Mouse (Mus musculus): ENCODE measurements around the gene Bmp8b. TPM values are rescaled to one million over a fixed set of nuclear protein-coding genes. Genes with fewer than 3 reads are reported as not detected.
"Not testable (repeated sequence)": the region's sequence is repeated elsewhere in the genome, so short reads cannot be mapped to it uniquely, and the experiment has no call there.

Bmp8b gene
- polyA plus RNA-seq, 1 experiment from 2014 or later: 0.09 TPM

- peaks cover 16% of the 10 kb centered on the region for H3K4me1 ChIP-seq
- 96% methylated on average over 4 of the region's 4 CpGs for WGBS
- DNase-seq (ENCODE audit: low spot score): no peak
- H3K9me3 ChIP-seq (replicated peaks): no peaks in the 10 kb centered on the region
- H3K27ac ChIP-seq (replicated peaks): no peak overlapping the region
- no peaks in the 10 kb centered on the region for H3K36me3 ChIP-seq
- no peak overlapping the region for H3K4me3 ChIP-seq
- H3K27me3 ChIP-seq (ENCODE audit: low read depth, poor library complexity, severe bottlenecking): no peaks in the 10 kb centered on the region
These were observed 18.6 kb upstream of the Bmp8b start for GRCm38 (mm10) chr4:123086381-123086780.

DNA sequence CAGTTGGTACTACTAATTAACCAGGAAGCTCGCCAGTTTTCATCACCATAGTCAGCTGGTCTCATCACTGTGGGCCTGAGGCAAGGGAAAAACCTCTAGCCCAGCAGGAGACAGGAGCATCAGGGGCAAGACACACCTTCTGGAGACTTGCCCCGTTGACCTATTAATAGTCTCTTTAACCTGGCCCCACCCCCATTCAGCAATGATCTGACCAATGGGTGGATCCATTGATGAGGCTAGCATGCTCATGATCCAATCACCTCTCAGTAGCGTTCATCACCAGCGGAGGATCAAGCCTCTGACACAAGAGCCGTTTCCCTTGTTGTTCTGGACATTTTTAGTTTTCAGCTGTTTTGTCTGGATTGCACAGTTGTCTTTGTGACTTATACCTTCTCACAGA, 12.3 kb upstream of the Bmp8b start:
- Histone ChIP-seq H3K27me3 (ENCODE audit: low read depth, poor library complexity, severe bottlenecking) (no peaks in the 10 kb centered on the region), H3K9me3 (replicated peaks) (0 out of 2 replicates have a peak, but pooled peaks cover 2% of the 10 kb centered on the region), H3K4me3 (no peak overlapping the region), H3K36me3 (no peaks in the 10 kb centered on the region), H3K27ac (replicated peaks) (no peak overlapping the region), H3K4me1 (peaks cover 3% of the 10 kb centered on the region; the same call in 1 of the 2 replicates)
- 72% methylated on average over 5 of the region's 5 CpGs for WGBS
- no peak for DNase-seq (ENCODE audit: low spot score)

- no peaks in the 10 kb centered on the region for H3K27me3 ChIP-seq (ENCODE audit: low read depth, poor library complexity, severe bottlenecking)
- H3K4me1 ChIP-seq: peaks cover 3% of the 10 kb centered on the region; the same call in 1 of the 2 replicates
- DNase-seq (ENCODE audit: low spot score): no peak
- no peak overlapping the region for H3K27ac ChIP-seq (replicated peaks)
- H3K36me3 ChIP-seq: no peaks in the 10 kb centered on the region
- WGBS: 67% methylated on average over 17 of the region's 17 CpGs
- 0 out of 2 replicates have a peak, but pooled peaks cover 2% of the 10 kb centered on the region for H3K9me3 ChIP-seq (replicated peaks)
- no peak overlapping the region for H3K4me3 ChIP-seq
These were observed 11.7 kb upstream of the Bmp8b start for GRCm38 (mm10) chr4:123093064-123093776.

- no peaks in the 10 kb centered on the region for H3K36me3 ChIP-seq
- H3K27ac ChIP-seq (replicated peaks): no peak overlapping the region
- H3K9me3 ChIP-seq (replicated peaks): 0 out of 2 replicates have a peak, but pooled peaks cover 2% of the 10 kb centered on the region
- DNase-seq (ENCODE audit: low spot score): no peak
- no peaks in the 10 kb centered on the region for H3K27me3 ChIP-seq (ENCODE audit: low read depth, poor library complexity, severe bottlenecking)
- WGBS: 77% methylated on average over 9 of the region's 9 CpGs
- no peak overlapping the region for H3K4me3 ChIP-seq
- peaks cover under 1% of the 10 kb centered on the region; the same call in 1 of the 2 replicates for H3K4me1 ChIP-seq
These were observed 11.1 kb upstream of the Bmp8b start for GRCm38 (mm10) chr4:123093869-123094268.

DNA sequence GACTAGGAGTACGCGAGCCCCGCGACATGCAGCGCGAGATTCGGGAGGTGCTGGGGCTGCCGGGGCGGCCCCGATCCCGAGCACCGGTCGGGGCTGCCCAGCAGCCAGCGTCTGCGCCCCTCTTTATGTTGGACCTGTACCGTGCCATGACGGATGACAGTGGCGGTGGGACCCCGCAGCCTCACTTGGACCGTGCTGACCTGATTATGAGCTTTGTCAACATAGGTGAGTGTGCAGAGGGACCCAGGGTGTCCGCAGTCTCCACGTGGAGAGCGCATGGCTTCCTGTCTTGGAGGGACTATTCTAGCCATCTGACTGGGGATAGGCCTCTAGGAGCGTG, 456 bp downstream of the Bmp8b start:
- DNase-seq (ENCODE audit: low spot score): no peak
- H3K9me3 ChIP-seq (replicated peaks): 0 out of 2 replicates have a peak, but pooled peaks cover 3% of the 10 kb centered on the region
- peaks cover 62% of the 10 kb centered on the region for H3K27me3 ChIP-seq (ENCODE audit: low read depth, poor library complexity, severe bottlenecking)

DNA sequence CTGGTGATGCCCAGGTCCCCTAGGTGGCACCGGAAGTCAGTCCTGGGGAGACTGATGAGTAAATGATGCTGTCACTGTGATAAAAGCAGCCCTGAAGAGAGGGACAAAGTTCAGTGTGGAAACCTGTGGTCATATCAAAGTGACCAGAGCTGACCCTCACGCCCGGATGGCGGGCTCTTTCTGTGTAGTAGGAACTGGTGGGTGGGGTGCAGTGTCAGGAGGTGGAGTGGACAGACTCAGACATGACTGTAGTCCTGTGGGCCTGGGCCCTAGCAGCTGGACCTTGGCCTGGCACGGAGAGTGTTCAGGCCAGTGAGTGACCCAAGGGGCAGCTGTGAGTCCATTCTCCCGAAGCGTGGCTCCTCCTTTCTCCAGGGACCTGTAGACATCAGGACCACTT, 964 bp downstream of the Bmp8b start:
- not testable (repeated sequence) for DNase-seq (ENCODE audit: low spot score); H3K36me3 ChIP-seq; H3K9me3 ChIP-seq (replicated peaks); H3K27ac ChIP-seq (replicated peaks); H3K4me3 ChIP-seq
- H3K27me3 ChIP-seq (ENCODE audit: low read depth, poor library complexity, severe bottlenecking): peaks cover 62% of the 10 kb centered on the region
- 80% methylated on average over 7 of the region's 7 CpGs for WGBS
- H3K4me1 ChIP-seq: peaks cover 12% of the 10 kb centered on the region

More for the DNA sequence above, 456 bp downstream of the Bmp8b start:
- Histone ChIP-seq H3K27ac (replicated peaks) (no peak overlapping the region), H3K36me3 (no peaks in the 10 kb centered on the region), H3K4me1 (peaks cover 12% of the 10 kb centered on the region), H3K4me3 (peak overlapping the region; percentile 50)
- WGBS: 23% methylated on average over 24 of the region's 24 CpGs

DNA sequence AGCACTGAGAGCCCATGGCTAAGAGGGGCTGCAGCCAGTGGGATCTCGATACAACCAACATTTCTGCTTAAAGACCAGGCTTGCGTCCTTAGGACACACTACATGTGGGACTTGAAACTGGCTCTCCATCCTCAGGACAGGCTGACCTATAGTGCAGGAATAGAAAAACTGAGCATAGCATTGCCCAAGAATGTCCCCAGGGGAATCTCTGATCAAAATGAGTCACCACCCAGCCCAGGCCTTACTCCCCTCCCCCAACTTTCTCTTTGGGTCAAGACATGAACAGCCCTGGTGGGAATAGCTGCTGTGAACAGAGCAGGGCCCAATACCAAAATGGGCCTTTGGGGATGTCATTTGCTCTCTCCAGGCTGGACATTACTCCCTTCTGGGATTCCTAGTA, 1.9 kb downstream of the Bmp8b start:
- 88% methylated on average over 2 of the region's 2 CpGs for WGBS

GRCm38 (mm10) chr4:123108056-123108455, 3.1 kb downstream of the Bmp8b start:
- no peak for DNase-seq (ENCODE audit: low spot score)
- peaks cover 12% of the 10 kb centered on the region for H3K4me1 ChIP-seq
- no peaks in the 10 kb centered on the region for H3K9me3 ChIP-seq (replicated peaks)
- no peak overlapping the region for H3K27ac ChIP-seq (replicated peaks)
- H3K4me3 ChIP-seq: no peak overlapping the region
- peaks cover 56% of the 10 kb centered on the region for H3K27me3 ChIP-seq (ENCODE audit: low read depth, poor library complexity, severe bottlenecking)
- 89% methylated on average over 5 of the region's 5 CpGs for WGBS
- no peaks in the 10 kb centered on the region for H3K36me3 ChIP-seq

More for the DNA sequence above, 1.9 kb downstream of the Bmp8b start:
- H3K4me1 ChIP-seq: peaks cover 12% of the 10 kb centered on the region
- H3K36me3 ChIP-seq: no peaks in the 10 kb centered on the region
- no peak overlapping the region for H3K4me3 ChIP-seq
- H3K27ac ChIP-seq (replicated peaks): no peak overlapping the region
- H3K9me3 ChIP-seq (replicated peaks): no peaks in the 10 kb centered on the region
- H3K27me3 ChIP-seq (ENCODE audit: low read depth, poor library complexity, severe bottlenecking): peaks cover 62% of the 10 kb centered on the region
- no peak for DNase-seq (ENCODE audit: low spot score)

DNA sequence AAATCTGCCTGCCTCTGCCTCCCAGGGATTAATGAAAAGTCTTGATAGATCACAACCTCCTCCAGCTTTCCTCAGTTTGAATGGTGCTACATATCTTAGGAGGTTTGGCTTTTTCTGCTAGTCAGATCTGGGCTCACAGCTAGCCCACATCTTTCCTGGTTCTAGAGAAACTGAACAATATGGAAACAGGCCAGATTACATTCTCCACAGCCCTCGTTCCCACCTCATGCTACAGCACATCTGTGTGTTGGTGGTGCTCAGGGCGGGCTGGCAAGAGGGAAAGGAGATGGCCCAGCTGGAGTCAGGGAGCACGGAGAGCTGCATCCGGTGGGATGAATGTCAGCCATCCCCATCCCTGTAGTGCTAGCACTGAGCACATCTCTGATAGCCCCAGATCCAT, 5.8 kb downstream of the Bmp8b start:
- DNase-seq (ENCODE audit: low spot score): no peak
- Histone ChIP-seq H3K36me3 (no peaks in the 10 kb centered on the region), H3K9me3 (replicated peaks) (no peaks in the 10 kb centered on the region), H3K4me3 (no peak overlapping the region), H3K4me1 (peaks cover under 1% of the 10 kb centered on the region), H3K27me3 (ENCODE audit: low read depth, poor library complexity, severe bottlenecking) (peaks cover 42% of the 10 kb centered on the region), H3K27ac (replicated peaks) (no peak overlapping the region)
- 86% methylated on average over 4 of the region's 4 CpGs for WGBS

GRCm38 (mm10) chr4:123111275-123111983, 6.5 kb downstream of the Bmp8b start:
- DNase-seq (ENCODE audit: low spot score); H3K27ac ChIP-seq (replicated peaks); H3K4me3 ChIP-seq; H3K4me1 ChIP-seq; H3K9me3 ChIP-seq (replicated peaks); H3K36me3 ChIP-seq: not testable (repeated sequence)
- WGBS: 82% methylated on average over 10 of the region's 10 CpGs
- H3K27me3 ChIP-seq (ENCODE audit: low read depth, poor library complexity, severe bottlenecking): peaks cover 42% of the 10 kb centered on the region

DNA sequence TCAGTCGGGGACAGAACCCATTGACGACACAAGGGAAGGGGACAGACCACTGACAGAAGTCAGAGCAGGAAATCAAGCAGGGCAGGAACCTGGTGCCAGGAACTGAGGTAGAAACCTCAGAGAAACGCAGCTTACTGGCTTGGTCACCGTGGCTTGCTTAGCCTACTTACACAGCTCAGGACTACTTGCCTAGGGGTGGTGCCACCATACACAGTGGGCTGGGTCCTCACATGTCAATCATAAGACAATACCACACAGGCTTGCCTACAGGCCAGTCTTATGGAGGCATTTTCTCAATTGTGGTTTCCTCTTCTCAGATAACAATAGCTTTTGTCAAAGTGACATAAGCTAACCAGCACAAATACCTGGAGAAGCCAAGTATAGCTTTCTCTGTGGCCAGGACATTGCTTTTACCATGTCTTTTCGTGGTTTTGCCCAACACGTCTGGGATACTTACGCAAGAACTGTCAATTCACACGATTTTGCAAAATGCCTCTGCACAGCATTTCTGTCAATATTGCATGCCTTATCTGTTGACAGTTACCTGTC, 7.3 kb downstream of the Bmp8b start:
- Histone ChIP-seq H3K27ac (replicated peaks) (no peak overlapping the region), H3K36me3 (no peaks in the 10 kb centered on the region), H3K4me3 (no peak overlapping the region), H3K4me1 (peaks cover 8% of the 10 kb centered on the region), H3K9me3 (replicated peaks) (no peaks in the 10 kb centered on the region), H3K27me3 (ENCODE audit: low read depth, poor library complexity, severe bottlenecking) (peaks cover 40% of the 10 kb centered on the region)
- 87% methylated on average over 8 of the region's 8 CpGs for WGBS
- no peak for DNase-seq (ENCODE audit: low spot score)

- 87% methylated on average over 4 of the region's 4 CpGs for whole genome bisulfite sequencing
These were observed 9.7 kb downstream of the Bmp8b start for GRCm38 (mm10) chr4:123114651-123115050.

GRCm38 (mm10) chr4:123116011-123116410, 11.0 kb downstream of the Bmp8b start, which contains the start of gene Oxct2b:
Gene Oxct2b, plus strand, starts transcription at chr4:123116266.
- WGBS: 14% methylated on average over 22 of the region's 22 CpGs
- peak; percentile 40 for DNase-seq (ENCODE audit: low spot score)
- Histone ChIP-seq H3K4me1 (peaks cover 14% of the 10 kb centered on the region), H3K4me3 (peak within 1 kb of the TSS; percentile 49), H3K27me3 (ENCODE audit: low read depth, poor library complexity, severe bottlenecking) (peaks cover 35% of the 10 kb centered on the region), H3K36me3 (no peaks in the 10 kb centered on the region), H3K9me3 (replicated peaks) (no peaks in the 10 kb centered on the region), H3K27ac (replicated peaks) (peak within 1 kb of the TSS; percentile 57)

More at GRCm38 (mm10) chr4:123114651-123115050, 9.7 kb downstream of the Bmp8b start:
- H3K36me3 ChIP-seq; H3K4me3 ChIP-seq; H3K27ac ChIP-seq (replicated peaks); H3K9me3 ChIP-seq (replicated peaks); DNase-seq (ENCODE audit: low spot score): not testable (repeated sequence)
- Histone ChIP-seq H3K27me3 (ENCODE audit: low read depth, poor library complexity, severe bottlenecking) (peaks cover 35% of the 10 kb centered on the region), H3K4me1 (peaks cover 11% of the 10 kb centered on the region)
